Mouse (Mus musculus): ENCODE results near the gene Auts2.

The Auts2 gene

GRCm38 (mm10) chr5:132448401-132449066 lies 94.6 kb downstream of the Auts2 start:
- no peak for DNase-seq (ENCODE audit: low spot score in 2 of 2)

DNA sequence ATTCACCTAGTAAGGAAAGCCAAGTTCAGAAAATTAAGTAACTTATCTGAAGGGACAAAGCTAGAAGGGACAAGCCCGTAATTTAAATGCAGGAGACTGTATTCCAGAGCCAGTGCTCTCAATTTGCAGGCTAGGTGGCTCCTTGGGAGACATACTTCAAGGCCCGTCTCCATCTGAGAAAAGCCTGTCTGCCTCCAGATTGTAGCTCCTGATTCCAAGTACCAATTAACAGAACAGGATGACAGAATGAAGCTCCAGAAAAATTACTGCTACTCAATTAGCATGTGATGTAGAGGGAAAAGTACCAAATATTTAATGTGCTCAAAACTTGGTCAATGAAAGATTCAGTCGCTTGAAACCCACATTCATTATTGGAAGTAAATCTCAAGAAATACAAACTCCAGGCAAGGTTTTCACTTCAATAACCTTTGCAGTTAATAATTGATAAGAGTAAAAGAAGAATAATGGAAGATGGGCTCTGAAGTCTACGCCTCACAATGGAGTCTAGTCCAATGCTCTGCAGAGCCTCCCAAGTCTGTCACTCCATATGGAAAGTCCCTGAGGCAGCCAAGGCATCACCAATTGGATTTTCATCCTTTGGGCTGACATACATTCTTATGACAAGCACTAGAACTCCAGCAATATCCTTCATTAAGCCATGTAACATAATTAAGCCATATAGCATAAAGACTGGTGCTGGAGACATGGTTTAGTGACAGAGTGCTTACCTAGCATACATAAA lies 97.8 kb downstream of the Auts2 start:
- no peak for DNase-seq (ENCODE audit: low spot score in 2 of 2)

- DNase-seq (ENCODE audit: low spot score in 2 of 2) = no peak
These were observed 100.2 kb downstream of the Auts2 start for GRCm38 (mm10) chr5:132442948-132443347.

DNA sequence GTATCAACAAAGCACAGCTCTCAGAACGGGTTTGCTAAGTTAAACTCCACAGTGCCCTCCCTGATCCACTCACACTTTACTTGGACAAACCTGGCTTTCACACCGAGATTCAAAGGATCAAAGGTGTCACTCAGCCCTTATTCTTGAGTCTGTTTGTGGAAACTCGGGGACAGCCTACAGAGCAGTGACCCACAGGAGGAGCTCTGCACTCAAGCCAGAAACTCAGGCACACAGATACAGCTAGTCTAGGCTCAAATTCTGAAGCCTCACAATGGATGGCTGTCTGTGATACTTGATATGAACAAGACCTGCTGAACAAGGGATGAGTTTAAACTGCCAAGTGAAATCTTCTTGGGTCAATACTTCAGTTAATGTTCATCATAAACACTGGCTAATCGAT lies 104.7 kb downstream of the Auts2 start:
- no peak for DNase-seq (ENCODE audit: low spot score in 2 of 2)

DNA sequence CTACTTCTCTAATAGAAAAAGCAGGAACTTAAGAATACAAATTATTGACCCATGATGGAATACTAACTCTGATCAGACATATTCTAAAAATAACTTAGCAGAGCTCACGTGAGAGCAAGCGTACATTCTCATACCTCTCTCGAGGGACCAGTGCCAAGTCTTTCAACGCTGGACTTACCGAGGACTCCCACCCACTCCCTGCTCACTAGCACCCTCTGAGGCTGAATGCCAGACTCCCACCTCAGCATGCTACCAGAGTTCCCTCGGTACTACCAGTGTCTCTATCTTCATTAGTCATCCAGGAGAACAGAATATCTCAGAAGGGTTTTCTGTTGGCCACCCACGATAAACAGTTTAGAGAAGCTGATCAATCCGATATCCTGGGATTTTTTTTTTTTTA lies 105.2 kb downstream of the Auts2 start:
- DNase-seq (ENCODE audit: low spot score in 2 of 2) = no peak

- no peak for DNase-seq (ENCODE audit: low spot score in 2 of 2)
These were observed 105.7 kb downstream of the Auts2 start for GRCm38 (mm10) chr5:132437478-132437877.

DNA sequence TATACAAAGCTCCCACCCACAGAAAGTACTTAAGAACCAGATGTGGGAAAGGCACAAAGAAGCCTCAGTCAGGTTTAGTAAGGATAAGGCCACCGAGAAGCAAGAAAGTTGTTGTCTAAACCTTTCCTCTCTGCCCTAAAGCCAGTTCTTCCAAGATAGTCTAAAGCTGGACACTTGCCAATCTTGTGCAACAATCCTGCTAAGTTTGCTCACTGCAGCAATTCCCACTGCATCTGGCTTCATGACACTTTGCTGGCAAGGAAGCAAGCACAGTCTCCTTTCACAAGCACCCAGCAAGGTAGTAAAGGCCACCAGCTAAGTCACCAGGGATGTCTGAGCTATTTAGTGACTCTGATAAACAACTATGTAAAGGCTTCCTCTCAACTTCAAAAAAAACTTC lies 106.2 kb downstream of the Auts2 start:
- DNase-seq (ENCODE audit: low spot score in 2 of 2) = no peak

GRCm38 (mm10) chr5:132436473-132436872 lies 106.7 kb downstream of the Auts2 start:
- DNase-seq (ENCODE audit: low spot score in 2 of 2) = no peak

GRCm38 (mm10) chr5:132435401-132435800 lies 107.7 kb downstream of the Auts2 start:
- DNase-seq (ENCODE audit: low spot score in 2 of 2) = no peak

- DNase-seq (ENCODE audit: low spot score in 2 of 2) = no peak
These were observed 109.6 kb downstream of the Auts2 start for GRCm38 (mm10) chr5:132433377-132434115.

DNA sequence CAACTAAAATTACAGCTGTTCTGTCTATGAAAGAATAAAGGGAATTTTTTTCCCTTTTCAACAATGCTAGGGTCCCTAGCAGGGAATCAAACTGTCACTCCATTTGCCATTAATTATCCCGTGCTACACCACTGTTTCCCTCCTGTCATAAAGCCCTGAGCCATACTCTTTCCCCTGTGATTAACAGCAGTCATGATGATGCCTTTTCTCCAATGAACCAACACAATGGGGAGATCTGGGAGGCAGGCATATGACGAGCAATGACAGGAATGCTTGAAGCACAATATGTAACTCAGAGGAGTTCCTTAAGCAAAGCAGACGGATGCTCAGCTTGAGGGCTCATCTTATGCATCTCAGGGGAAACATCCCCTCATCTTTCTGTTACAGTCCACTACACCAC lies 113.8 kb downstream of the Auts2 start:
- DNase-seq (ENCODE audit: low spot score in 2 of 2) = no peak

DNA sequence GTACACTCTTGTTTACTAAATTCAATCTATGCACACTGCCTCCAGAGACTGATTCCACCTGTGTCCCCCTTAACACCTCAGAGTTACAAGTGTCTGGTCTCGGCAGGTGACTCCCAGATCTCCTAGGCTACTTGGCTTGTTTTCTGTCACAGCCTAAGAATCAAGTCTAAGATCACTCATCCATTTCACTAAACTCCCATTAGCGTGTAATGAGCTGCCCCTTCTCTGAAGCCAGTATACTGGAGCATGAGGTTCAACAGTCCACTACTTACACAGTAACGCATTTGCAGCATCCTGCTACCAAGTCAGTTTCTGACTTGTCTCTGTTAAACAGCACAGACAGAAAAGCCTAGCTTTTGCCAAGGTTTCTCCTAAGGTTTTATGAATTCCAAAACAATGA lies 116.8 kb downstream of the Auts2 start:
- DNase-seq (ENCODE audit: low spot score in 2 of 2) = no peak

- DNase-seq (ENCODE audit: low spot score in 2 of 2) = no peak
These were observed 117.3 kb downstream of the Auts2 start for GRCm38 (mm10) chr5:132425792-132426309.

DNA sequence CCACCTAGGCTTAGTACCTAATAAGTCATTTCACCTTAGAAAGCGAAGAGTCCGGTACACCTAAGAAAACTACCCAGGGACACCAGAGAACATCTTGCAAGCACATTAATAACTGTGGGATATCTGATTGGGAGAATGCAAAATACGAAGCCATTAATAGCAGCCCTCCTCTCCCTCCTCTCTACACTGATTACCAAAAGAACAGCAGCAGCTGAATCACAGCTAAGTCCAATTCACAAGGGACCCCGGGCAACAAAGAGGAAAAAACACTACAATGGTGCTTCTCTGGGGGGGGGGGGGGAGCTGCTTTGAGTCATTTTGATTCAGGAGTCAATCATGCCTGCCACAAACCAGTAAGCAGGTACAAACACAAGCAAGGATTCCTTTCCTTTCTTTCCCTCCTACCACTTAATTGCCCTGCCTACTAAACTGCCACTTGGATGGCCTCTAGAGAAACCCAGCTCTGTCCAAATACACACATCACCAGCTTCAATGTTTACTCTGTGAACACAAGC lies 132.7 kb downstream of the Auts2 start:
- DNase-seq (ENCODE audit: low spot score in 2 of 2) = no peak

GRCm38 (mm10) chr5:132408892-132409575 lies 134.1 kb downstream of the Auts2 start:
- DNase-seq (ENCODE audit: low spot score in 2 of 2) = no peak

- no peak for DNase-seq (ENCODE audit: low spot score in 2 of 2)
These were observed 142.6 kb downstream of the Auts2 start for GRCm38 (mm10) chr5:132400556-132400955.

DNA sequence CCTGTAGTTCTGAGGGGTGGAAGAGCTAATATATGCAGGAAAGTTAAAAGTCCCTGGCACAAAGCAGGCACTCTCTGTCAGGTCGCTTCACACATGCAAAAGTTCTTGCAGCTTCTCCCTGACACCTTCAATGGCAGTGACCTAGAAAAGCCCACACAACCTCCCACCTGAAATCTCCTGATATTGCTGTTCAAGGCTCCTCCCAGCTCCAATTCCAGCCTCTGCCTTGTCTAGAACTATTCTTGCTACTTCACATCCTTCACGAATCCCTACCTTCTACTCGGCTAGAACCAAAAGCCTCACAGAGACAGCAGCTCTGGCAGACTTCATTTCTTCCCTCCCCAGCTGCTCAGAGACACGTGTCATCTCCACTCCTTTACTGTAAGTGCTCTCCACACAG lies 143.7 kb downstream of the Auts2 start:
- no peak for DNase-seq (ENCODE audit: low spot score in 2 of 2)

GRCm38 (mm10) chr5:132395922-132396321 lies 147.2 kb downstream of the Auts2 start:
- DNase-seq (ENCODE audit: low spot score in 2 of 2) = no peak

GRCm38 (mm10) chr5:132394800-132395575 lies 148.2 kb downstream of the Auts2 start:
- no peak for DNase-seq (ENCODE audit: low spot score in 2 of 2)

- DNase-seq (ENCODE audit: low spot score in 2 of 2) = no peak
These were observed 151.0 kb downstream of the Auts2 start for GRCm38 (mm10) chr5:132391831-132392763.
